Mouse (Mus musculus) cerebellum, adult 11-12 months (tissue): ENCODE results near the gene Polrmt.

Experiments used
- DNase-seq: peaks from one replicate; pipeline ENCODE4 v3.0.0; 2022

Gene Polrmt

DNA sequence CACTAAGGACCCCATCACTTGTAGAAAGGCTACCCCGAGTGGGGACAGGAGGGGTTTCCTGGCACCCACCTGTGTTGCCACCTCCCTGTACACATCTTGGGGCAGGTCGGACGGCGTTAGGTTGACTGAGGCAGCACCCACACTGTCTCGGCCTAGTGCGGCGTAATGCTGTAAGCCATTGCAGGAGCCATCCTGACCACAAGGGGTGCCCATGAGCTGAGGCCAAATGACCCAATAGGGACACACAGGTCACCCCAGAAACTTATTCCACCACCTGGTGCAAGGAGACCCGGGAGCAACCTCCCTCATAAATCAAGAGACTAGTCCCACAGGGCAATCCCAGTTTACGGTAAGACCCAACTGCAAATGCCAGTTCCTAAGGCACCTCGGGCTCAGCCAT, 8.1 kb downstream of the Polrmt start:
- no peak for DNase-seq

DNA sequence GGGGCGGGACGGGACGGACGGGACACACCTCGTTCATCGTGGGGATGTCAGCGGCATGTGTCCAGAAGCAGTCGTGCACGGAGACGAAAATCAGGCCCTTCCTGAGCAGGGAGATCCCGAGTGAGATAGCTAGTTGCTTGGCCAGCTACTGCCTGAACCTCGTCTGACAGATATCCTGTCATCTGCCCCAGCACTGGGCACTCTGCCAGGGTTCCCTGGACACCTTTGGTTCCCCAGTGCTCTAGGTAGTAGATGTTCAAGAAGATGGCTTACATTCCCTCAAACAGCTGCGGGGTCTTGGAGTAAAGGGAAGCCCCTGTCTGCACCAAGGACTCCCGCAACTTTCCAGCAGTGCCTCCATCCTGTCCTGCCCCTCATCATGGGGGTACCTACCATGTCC, 9.7 kb downstream of the Polrmt start:
- no peak for DNase-seq

DNA sequence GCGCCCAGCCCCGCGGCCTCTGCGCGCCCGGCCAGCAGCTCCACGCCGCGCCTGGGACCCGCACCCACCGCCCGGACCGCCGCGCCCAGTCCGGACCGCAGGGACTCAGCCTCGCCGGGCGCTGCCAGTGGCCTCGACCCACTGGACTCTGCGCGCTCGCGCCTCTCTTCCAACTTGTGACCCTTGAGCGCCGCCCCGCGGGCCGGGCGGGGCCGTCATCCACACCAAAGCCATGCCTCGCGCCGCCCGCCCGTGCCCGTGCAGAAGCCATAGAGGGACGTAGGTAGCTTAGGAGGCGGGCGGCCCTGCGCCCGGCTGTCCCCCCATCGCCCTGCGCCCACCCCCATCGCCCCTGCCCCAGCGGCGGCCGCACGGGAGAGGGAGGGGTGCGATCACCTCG, 11.0 kb downstream of the Polrmt start:
- no peak for DNase-seq

DNA sequence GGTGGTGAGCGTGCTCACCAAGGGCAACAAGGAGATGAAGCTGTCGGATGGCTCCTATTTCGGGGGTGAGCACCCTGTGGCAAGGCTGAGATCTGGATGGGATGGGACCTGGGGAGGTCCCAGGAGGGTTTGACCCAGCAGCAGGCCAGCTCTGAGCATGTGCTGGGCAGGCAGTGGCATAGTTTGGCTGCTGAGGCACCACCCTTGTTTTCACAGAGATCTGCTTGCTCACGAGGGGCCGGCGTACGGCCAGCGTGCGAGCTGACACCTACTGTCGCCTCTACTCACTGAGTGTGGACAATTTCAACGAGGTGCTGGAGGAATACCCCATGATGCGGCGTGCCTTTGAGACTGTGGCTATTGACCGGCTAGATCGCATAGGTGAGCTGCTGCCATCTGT, 12.5 kb downstream of the Polrmt start:
- DNase-seq = no peak

DNA sequence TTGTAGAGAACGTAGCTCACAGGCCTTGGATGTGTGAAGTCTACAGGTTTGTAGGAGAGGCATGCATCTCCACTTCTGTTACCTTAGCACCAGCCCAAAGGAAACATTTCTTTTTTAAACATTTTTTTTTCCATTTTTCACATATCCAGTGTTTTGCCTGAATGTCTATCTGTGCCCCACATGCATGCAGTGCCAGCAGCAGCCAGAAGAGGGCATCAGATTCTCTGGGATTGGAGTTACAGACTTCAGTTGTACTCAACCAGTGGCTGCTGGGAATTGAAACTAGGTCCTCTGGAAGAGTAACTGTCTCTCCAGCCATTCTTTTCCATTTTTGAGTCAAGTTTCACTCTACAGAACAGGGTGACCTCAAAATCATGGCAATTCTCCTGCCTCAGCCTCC, 13.9 kb downstream of the Polrmt start:
- DNase-seq = no peak

DNA sequence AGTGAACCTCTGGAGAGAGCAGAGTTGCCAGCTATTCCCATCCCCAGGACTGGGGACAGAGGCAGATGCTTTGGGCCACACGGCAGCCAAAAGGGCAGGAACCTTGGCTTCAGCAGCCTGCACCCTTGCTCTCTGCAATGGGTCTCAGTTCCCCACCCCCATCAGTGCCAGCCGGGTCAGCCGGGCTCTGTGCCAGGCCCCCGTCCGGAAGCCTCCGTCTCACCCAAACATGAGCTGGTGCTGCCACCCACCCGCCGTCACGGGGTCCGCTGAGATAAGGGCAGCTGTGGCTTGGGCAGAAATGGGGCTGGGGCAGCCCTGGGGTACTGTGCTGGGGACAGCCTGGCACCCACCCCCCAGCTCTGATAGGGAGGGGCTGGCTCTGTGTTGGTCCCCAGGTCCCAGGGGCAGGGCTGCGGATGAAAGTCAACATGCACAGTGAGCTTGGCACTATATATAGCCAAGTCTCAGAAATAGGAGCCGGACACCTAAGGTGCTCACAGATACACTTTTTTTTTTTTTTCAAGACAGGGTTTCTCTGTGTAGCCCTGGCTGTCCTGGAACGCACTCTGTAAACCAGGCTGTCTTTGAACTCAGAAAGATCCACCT, 16.9 kb downstream of the Polrmt start:
- DNase-seq = no peak

DNA sequence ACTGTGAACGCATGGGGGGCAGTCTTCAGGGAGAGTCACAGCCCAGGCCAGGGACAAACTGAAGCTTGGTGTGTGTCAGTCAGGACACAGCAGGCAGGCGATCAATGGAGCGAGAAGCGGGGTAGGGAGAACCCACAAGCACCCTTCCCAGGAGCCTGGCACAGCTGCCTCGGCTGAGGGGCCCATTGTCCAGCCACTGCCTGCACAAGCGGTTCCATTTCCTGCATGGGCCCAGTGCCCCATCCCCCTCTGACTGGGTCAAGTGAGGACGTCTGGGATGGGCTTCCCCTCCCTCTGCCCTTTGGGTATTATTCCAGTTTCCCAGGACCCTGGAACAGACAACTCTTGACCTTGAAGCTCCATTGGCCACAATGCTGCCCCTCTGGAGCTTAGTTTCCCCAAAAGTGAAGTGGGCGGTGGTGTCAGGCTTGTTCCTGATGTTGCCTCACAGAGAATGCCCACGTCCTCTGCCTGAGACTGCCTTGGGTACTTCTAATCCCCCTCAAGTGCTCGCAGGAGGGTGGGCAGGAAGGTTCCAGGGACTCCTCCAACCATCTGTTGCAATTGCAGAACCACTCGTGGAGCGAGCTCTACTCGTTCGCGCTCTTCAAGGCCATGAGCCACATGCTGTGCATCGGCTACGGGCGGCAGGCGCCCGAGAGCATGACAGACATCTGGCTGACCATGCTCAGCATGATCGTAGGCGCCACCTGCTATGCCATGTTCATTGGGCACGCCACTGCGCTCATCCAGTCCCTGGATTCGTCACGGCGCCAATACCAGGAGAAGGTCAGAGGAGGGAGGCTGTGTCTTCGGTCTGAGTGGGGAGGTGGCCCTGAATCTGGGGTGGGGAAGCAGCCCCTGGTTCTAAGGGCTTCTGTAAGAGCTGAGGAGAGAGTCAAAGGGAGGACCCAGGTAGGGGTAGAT, 17.8 kb downstream of the Polrmt start:
- DNase-seq = no peak

DNA sequence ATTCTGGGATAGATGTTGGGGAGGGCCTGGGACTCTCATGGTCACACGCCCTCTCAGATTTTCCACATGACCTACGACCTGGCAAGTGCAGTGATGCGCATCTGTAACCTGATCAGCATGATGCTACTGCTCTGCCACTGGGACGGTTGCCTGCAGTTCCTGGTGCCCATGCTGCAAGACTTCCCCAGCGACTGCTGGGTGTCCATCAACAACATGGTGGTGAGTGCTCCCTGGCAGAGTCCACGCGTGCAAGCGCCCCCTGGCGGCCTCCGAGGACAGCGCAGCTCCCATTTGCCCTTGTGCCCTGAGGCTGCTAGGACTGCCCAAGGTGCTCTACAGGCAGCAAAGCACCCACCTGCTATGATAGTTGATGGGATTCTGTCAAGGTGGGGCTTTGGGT, 20.3 kb downstream of the Polrmt start:
- DNase-seq = no peak

DNA sequence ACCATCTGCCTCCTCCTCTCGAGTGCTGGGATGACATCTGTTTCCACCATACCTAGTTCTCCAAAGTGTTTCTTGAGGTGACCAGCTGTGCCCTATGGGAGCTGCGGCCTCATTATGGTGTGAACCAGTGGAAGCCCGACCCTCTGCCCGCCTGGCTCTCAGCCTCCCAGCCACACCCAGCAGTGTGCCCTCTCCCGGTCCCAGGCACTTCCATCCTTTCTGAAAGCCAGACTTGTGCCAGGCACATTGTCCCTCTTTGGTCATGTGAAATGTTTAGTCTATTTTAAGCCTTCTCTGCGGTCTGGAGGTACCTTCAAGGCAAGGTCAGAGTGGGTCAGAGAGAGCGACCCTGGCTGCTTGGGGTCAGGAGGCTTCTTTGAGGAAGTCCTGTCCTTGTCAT, 22.7 kb downstream of the Polrmt start:
- DNase-seq = no peak

DNA sequence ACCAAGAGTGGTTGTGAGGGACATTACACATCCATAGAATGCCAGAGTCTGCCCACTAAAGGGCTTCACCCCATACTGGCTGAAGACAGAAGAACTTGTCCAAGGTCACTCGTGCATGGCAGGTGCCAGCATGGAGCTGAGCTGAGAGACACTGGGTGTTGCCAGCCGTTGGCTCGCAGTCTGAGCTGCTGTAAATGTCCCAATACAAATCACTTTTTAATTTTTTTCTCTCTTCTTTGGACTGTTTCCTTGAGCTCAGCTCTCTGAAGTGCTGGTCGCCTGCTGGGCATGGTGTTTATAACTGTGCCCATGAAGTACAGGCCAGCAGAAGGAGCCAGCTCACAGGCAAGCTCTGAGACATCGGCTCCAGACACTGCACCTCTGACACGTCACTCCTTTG, 23.3 kb downstream of the Polrmt start:
- DNase-seq = no peak

DNA sequence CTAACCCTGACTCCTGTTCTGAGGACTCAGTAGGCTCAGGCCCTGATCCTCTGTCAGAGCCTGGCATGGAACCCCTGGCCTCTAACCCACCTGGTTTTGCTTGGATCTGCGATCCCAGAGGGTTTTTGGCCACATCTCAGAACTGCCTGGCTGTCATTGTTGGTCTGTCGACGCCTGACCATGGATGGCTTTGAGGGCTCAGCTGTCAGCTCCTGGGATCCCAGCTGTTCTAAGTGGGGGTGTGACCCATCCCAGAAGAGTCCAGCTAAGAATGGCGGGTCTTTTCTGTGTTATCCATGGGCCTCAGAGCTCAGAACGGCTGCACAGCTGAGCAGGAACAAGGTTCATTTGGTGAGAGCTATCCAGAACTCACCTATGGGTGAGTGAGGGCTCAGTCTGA, 25.3 kb downstream of the Polrmt start:
- DNase-seq = no peak

DNA sequence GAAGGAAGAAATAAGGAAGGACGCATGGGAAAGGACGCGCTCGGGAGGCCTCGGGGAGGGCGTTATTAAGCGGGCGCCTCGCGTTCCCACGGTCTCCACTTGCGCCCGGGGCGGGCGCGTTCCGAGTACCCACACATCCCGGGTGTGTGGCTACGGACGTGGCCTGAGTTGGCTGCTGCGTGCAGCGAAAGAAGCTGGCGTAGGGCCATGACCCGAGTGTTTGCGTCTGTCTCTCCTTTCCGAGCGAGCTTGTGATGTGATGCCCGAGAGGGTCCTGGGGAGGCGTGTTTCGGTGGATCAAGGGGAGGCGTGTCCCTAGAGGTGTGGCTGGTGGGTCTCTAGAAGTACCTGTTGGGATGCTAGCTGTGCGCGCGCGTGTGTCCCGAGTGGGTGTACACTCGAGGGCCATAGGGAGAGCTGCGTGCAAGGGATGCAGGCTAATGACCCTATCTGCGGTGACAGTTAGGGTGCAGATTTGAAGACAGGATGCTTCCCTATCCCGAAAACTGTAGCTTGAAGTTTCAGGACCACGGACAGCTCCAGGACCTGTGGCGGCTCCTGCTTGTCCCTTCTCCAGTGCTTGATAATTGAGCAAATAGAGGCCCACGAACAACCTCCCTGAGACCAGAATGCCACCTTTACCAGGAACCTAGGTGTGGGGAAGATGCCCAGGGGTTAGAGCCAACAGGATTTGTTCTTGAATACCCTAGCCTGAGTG, 28.6 kb downstream of the Polrmt start:
- peak; percentile 77 for DNase-seq

DNA sequence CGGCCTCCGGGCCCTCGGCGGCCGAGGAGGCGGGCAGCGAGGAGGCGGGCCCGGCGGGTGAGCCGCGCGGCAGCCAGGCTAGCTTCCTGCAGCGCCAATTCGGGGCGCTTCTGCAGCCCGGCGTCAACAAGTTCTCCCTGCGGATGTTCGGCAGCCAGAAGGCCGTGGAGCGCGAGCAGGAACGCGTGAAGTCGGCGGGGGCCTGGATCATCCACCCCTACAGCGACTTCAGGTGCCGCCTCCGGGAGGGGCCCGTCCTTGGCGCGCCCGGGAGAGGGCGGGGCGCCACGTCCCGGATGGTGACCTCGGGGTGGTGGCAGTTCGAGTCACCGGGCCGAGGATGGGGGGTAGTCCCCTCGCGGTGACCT, 29.4 kb downstream of the Polrmt start:
- DNase-seq = peak; percentile 82

DNA sequence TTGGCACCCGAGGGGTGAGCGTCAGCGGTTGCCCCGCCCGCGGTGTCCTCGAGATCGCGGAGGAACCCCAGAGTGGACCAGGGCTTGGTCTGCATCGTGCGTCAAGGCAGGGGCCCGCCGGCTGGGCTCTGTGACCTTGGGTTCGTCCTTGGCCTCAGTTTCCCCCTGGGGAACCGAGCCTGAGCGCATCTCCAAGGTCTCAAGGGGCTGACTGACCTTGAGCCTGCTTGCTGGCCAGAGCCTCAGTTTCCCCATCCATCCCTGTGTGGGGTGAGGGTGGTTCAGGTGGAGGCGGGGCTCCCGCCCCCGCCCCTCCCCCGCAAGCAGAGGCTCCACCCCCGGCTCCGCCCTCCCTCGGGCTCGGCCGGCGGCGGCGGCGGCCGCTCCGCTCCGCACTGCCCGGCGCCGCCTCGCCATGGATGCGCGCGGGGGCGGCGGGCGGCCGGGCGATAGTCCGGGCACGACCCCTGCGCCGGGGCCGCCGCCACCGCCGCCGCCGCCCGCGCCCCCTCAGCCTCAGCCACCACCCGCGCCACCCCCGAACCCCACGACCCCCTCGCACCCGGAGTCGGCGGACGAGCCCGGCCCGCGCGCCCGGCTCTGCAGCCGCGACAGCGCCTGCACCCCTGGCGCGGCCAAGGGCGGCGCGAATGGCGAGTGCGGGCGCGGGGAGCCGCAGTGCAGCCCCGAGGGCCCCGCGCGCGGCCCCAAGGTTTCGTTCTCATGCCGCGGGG, 30.0 kb downstream of the Polrmt start, which contains the start of gene Hcn2:
Gene Hcn2 (plus strand): TSS at position 381 of the 734 bp plus-strand sequence.
- DNase-seq = peak; percentile 79

DNA sequence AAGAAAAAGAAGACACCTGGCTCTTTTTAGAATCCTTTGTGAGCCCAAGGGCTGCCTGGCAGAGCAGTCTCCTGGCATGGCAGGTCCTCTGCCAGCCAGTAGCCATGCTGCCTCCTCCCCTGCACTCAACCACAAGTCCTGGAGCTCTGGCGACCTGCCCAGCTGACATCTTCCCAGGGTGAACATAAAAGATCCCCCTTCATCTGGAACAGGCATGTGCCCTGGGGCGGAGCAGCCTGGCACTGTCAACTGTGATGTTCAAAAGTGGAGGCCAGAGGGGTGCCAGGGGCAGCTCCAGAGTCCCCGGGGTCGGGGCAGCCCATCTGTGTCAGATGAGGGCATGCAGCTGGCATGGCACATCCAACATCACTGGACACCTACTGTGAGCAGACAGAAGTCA, 31.4 kb downstream of the Polrmt start:
- DNase-seq = peak; percentile 76

DNA sequence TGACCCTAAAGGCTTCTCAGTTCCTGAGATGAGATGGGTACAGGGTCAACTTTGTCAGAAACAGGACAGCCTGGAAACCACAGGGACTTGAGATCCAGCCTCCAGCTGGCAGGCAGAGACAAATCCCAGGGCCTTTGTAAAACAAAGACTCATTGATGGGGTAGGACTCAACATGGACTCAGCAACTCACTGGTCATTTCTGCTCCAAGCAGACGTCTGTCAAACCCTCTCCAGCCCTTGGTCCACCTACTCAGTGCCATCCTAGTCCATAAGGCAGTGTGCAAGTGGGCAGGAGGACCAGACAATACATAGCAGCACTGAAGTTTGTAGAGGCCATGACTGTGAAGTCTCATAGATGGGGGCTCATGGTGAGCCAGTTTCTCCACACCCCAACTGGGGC, 33.2 kb downstream of the Polrmt start:
- DNase-seq = no peak

DNA sequence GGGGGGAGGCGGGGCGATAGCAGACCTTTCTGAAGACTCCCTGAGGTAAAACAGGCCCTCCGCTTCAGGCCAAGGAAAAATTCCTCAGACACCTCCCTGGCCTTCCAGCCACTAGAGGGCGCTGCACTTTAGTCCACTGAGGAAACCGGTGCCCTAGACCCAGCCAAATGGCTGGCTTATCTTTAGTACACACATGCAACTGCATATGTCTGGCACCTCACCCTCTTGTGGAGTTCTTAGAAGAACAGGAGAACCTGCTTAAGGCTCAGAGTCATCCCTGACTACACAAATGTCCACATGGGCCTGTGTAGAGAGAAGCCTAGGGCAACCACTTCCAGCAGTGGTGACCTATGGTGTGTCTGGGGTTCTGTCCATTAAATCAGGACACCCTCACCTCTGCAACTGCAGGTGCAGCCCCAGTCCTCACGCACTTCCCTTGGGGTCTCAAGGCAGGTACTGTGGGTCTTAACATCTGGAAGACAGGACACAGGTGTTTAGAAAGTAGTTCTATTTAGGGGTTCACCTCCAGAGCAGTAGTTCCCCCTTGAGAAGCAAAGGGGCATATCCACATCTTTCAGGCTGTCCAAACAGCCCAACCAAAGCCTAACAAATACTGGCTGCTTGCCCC, 33.8 kb downstream of the Polrmt start:
- peak; percentile 80 for DNase-seq

DNA sequence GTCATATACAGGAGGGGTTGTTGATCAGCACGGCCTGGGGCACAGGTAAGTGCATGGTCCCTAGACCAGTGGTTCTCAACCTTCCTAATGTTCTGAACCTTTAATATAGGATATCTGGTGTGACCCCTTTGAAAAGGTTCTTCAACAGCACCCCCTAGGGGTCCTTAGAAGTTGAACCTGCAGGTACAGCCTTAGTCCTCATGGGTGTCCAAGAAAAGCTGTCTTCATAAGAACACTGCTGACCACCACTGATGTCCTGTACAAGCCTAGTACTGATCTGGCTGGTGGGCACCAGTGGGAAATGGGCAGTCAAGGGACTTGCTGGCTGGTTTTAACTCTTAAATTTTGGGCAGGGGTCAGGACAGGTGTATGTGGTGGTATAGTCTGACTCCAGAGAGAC, 34.4 kb downstream of the Polrmt start:
- DNase-seq = no peak

DNA sequence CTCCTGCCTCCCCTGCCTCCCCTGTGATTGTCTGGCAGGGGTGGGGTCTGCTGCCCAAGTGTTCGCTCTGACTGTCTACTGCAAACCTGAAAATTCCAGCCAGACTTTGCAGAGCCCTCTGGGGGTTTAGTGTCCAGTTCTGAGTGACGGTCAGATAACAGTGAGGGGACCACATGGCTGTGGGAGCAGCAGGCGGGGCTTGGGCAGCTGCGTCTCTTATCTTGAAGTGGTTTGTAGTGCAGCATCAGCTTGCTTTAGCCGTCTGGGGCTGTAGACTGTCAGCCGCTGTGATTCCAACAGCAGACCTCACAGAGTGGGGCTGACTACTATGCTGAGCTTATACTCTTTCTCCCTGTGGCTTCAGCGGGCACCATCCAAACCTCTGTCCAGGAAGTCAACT, 37.1 kb downstream of the Polrmt start:
- DNase-seq = no peak

DNA sequence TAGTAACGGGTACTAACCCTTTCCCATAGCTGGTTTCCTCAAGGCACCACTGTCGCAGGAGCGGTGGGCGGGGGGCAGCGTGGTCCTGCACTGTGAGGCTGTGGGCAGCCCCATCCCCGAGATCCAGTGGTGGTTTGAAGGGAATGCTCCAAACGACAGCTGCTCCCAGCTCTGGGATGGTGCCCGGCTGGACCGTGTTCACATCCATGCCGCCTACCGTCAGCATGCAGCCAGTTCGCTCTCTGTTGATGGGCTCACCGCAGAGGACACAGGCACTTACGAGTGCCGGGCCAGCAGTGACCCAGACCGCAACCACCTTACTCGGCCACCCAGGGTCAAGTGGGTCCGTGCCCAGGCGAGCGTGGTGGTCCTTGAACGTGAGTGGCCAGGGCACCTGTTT, 37.7 kb downstream of the Polrmt start:
- peak; percentile 46 for DNase-seq

DNA sequence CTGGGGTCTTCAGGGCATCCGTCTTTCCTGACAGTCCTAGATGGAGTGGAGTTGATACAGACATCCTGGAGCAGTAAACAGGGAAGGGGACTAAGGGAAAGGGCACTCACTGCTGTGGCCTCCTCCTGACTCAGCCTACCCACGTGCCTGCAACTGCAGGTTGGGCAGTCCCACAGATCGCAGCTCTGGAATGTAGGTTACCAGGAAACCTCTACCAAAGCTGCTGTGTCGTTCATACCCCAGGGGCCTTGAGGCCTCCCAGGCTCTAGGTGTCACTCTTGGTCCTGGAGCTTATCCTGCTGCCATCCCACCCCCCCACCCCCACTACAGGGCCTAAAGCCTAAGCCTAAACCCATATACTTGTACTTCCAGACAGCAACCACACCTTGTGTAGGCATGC, 38.6 kb downstream of the Polrmt start:
- peak; percentile 43 for DNase-seq

DNA sequence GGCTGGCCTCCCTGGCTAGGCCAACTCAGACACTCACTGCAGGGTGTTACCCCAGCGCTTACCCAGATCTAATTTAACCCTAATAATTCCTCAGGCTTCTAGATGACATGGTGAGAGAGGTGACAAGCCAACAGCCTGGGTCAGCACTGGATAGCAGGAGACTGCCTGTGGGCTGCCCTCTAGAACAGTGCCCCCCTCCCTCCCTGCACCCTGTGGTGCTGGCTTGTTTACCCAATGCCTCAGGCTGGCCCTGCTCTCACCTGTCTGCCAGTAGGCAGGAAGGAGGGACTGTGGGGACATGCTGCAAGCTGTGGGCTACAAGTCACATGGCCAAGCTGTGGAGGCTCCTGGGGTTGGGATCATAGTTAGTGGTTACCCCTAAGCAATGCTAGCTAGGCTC, 39.2 kb downstream of the Polrmt start:
- DNase-seq = peak; percentile 90
